Mouse (Mus musculus) regulatory T cell (primary cell): ENCODE data around the gene Adamts6.

Experiments used
- in situ Hi-C: fragments of 300-600 bp; cut with MboI, MseI; formaldehyde crosslinking; loops from one replicate; pipeline ENCODE4 v1.15.1; 2025; ENCODE audit warnings: high pct_unique_total_duplicates

Adamts6 gene

GRCm38 (mm10) chr13:104515054-104515453 is 227.4 kb downstream of the Adamts6 start:
- in situ Hi-C loops, result no loop called here

- in situ Hi-C loops, result no loop called here
Observed at GRCm38 (mm10) chr13:104516146-104516545, 228.5 kb downstream of the Adamts6 start.

- in situ Hi-C loops, result no loop called here
Observed at GRCm38 (mm10) chr13:104516766-104517364, 229.2 kb downstream of the Adamts6 start.

GRCm38 (mm10) chr13:104517638-104518311 is 230.1 kb downstream of the Adamts6 start:
- in situ Hi-C loops, result no loop called here

- in situ Hi-C loops, result no loop called here
Observed at GRCm38 (mm10) chr13:104518312-104519005, 230.8 kb downstream of the Adamts6 start.

- in situ Hi-C loops, result no loop called here
Observed at GRCm38 (mm10) chr13:104519006-104519695, 231.5 kb downstream of the Adamts6 start.

- in situ Hi-C loops, result loop anchor here (10.0 kb wide), 1 partner anchor 1115 kb away; no protein-coding TSS in a partner anchor
Observed at GRCm38 (mm10) chr13:104519981-104520380, 232.3 kb downstream of the Adamts6 start.

- in situ Hi-C loops, result loop anchor here (10.0 kb wide), 1 partner anchor 1114 kb away; no protein-coding TSS in a partner anchor
Observed at GRCm38 (mm10) chr13:104520461-104520860, 232.8 kb downstream of the Adamts6 start.

GRCm38 (mm10) chr13:104521532-104521931 is 233.9 kb downstream of the Adamts6 start:
- in situ Hi-C loops, result loop anchor here (10.0 kb wide), 1 partner anchor 1113 kb away; no protein-coding TSS in a partner anchor

GRCm38 (mm10) chr13:104525656-104526055 is 238.0 kb downstream of the Adamts6 start:
- in situ Hi-C loops, result loop anchor here (10.0 kb wide), 1 partner anchor 1109 kb away; no protein-coding TSS in a partner anchor

- in situ Hi-C loops, result loop anchor here (10.0 kb wide), 1 partner anchor 1106 kb away; no protein-coding TSS in a partner anchor
Observed at GRCm38 (mm10) chr13:104529238-104529637, 241.6 kb downstream of the Adamts6 start.

- in situ Hi-C loops, result no loop called here
Observed at GRCm38 (mm10) chr13:104531841-104532240, 244.2 kb downstream of the Adamts6 start.

GRCm38 (mm10) chr13:104532723-104533122 is 245.1 kb downstream of the Adamts6 start:
- in situ Hi-C loops, result no loop called here

- in situ Hi-C loops, result no loop called here
Observed at GRCm38 (mm10) chr13:104533806-104534495, 246.3 kb downstream of the Adamts6 start.

GRCm38 (mm10) chr13:104540861-104541398 is 253.3 kb downstream of the Adamts6 start:
- in situ Hi-C loops, result no loop called here

GRCm38 (mm10) chr13:104542123-104542758 is 254.6 kb downstream of the Adamts6 start:
- in situ Hi-C loops, result no loop called here

GRCm38 (mm10) chr13:104542759-104543141 is 255.1 kb downstream of the Adamts6 start:
- in situ Hi-C loops, result no loop called here
